Mouse (Mus musculus) left cerebral cortex, postnatal 4 days (tissue): ENCODE results near the gene Rbfox1. TPM values are rescaled to one million over a fixed set of nuclear protein-coding genes. Genes with fewer than 3 reads are reported as not detected.

Experiments
- DNase-seq: peaks from one replicate; pipeline ENCODE4 v3.0.0-alpha.2; 2022
- intact Hi-C: fragments of 180-260 bp; cut with DNase I; formaldehyde crosslinking; loops from one replicate; pipeline ENCODE4 v1.15.1; 2025
- total RNA-seq, 2 experiments: library from RNA; stranded (reverse); gene quantifications; 2 replicates each; pipeline ENCODE4 v1.2.3; 2021

Rbfox1 gene
- total RNA-seq, 2 experiments from 2014 or later: 244 to 249 TPM

DNA sequence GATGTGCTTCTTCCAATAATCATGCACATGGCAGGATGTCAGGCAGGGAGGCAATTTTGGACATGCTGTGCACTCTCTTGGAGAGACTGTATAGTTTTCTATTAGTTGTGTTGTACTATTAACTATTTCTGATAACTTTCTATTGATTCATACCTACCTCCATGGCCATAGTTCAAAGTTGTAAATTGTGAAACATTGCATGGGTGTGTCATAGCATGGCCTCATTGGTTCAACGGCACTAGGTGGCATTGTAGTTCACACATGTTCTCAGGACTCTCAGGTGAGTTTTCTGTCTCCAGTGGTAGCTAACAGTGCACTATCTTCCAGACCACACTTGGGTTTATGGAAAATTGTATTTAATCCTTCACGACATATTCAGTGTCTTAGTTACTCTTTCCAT is 699.5 kb downstream of the Rbfox1 start:
- intact Hi-C loops: no loop called here
- DNase-seq: no peak

DNA sequence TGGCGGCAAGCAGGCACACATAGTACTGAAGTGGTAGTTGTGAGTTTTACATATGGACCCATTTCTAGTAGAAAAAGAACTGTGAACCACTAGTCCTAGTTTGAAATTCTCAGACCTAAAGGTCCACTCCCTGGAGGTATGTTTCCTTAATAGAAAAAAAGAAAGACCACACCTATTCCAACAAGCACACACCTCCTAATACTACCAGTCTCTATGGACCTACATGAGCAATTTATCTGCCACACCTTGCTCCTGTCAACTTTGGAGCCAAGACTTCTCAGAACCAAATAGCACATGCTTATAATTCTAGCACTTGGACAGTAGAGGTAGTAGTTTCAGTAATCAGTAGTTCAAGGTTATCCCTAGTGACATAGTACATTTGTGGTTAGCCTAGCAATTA is 700.0 kb downstream of the Rbfox1 start:
- intact Hi-C loops: no loop called here
- DNase-seq: no peak

DNA sequence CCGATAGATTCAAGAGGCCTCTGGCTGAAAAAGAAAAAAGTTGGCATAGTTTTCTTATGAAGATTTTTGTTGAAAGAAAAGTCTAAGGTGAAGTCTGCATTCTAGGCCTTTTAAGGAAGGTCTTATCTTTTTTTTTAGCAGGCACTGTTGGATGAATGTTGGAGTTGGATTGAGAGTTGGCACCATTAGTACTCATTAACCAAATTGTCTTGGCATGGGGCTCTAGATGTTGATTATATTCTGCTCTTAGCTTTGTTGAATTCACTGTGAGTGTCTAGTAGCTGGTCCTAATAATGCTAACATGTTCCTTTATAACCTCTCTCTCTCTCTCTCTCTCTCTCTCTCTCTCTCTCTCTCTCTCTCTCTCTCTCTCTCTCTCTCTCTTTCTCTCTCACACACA is 731.4 kb downstream of the Rbfox1 start:
- intact Hi-C loops: no loop called here
- DNase-seq: no peak

DNA sequence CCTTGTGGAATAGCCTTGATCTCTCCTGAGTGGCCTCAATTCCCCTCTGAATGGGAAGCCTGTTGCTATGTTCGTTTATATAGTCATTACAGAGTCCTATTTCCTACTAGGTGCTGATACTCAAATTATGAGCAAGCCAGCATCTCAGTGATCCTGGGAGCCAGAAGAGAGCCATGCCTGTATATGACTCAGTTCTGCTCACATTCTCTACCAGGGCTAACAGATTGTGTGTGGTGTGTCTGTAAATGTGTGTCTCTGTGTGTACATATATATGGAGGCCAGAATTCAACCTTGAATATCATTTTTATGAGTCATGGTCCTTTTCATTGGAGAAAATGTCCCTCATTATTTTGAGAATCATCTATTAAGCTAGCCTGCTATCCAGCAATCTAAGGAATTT is 755.2 kb downstream of the Rbfox1 start:
- intact Hi-C loops: no loop called here
- no peak for DNase-seq

DNA sequence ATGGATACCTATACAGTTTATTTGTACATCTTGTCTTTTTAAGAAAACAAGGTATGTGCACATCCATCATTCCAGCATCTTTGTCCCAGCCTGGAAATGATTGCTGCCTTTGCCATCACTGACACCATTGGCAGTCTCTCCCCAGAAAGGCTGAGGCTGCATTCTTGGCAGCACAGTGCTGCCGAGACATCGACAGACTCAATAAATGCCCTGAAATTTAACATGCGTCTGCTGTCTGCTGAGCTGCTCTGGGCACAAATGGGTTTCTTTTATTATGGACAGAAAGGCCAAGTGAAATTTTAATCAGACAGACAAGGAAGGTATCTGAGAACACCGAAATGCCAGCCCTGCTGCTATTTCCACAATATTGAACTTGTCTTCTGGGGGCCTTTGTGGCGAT is 761.8 kb downstream of the Rbfox1 start:
- intact Hi-C loops: no loop called here
- peak; percentile 8 for DNase-seq

DNA sequence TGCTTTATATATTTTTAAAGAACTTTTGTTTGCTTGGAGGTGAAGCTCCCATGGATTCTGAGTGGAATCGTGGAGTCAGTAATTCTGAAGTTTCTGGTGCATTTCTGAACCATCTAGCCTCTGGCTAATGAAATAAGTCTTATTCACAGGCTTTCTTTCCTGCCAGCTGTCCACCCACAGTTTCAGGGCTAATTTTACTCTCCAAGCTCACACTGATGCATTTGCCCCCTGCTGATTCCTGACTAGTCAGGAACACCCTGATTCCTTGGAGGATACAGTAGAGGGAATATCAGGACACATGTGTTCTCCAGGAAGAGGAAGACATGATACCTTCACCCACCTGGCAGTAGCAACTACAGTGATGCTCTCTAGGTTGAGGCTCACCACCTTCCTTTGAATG is 763.6 kb downstream of the Rbfox1 start:
- intact Hi-C loops: no loop called here
- no peak for DNase-seq

DNA sequence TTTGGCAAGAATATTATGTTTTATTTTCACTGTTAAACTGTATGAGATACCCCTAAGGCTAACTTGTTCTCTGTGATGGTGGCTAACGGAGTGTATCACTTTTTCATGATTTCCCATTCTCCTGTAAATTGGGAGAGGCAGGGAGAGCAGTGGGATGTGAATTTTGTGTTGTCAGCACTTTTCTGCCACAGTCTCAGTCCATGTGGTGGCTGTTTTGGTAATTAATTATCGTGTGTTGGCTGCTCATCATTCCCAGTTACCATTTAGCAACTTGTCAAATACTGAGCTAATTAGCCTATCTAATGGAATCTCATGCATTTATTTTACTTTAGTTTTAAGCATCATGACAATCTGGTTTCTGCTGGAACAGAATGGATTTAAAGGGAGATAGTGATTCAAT is 773.4 kb downstream of the Rbfox1 start:
- intact Hi-C loops: no loop called here
- DNase-seq: no peak

DNA sequence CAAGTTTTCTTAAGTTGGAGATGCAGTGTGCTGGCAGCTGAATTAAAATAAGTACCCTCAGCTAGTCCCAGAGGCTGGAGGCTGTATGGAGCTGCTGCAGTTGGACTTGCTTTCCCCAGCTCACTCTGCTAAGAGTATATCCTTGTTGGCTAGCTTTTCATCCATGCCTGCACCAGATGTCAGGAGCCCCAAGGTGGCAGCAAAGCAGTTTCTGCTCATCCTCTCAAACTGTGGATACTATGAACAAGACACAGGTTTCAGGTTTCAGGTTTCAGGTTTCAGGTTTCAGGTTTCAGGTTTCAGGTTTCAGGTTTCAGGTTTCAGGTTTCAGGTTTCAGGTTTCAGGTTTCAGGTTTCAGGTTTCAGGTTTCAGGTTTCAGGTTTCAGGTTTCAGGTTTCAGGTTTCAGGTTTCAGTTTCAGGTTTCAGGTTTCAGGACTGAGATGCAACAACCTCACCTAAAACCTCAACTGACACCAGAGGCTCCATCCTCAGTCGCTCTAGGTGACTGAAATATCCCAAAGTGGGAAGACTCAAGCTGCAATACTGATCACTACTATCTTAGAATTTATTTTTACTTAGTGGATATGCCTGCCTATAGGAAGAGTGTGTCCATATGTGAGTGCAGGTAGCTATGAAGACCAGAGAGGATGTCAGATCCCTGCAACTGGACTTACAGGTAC is 801.1 kb downstream of the Rbfox1 start:
- intact Hi-C loops: no loop called here
- DNase-seq: no peak

DNA sequence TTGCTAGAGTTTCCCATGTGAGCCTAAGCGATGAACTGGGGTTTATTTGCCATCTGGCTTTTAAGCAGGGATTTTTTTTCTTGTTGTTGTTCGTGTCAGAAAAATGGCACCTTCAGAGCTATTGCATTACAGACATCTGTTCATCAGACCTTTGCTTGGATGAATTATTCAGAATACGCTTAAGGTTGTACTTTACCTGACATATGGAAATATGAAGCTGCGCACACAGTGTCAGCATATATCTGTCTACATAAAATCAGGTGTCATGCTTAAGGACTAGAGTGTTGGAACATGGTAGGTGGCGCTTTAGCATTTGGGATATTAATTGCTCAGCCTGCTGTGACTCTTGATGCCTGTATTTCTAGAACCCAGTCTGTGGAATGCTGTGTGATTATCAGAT is 819.7 kb downstream of the Rbfox1 start:
- DNase-seq: no peak
- intact Hi-C loops: no loop called here

DNA sequence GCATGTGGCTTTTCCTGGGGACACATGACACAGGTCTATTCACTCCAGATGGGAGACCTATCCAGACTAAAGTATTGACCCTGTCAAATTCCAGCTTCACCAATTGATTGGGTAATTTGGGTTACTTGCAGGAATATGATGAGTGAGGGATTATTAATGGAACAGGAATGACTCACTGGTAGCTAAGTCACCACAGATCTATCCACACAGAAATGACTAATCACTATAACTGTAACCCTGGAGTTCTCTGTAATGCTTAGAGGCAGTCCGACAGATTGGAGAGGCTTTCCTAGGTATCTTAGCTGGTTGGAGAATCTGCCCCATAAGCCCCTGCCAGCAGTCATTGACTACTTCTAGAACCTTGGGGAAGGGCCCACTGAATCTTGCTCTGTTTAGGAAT is 827.2 kb downstream of the Rbfox1 start:
- DNase-seq: no peak
- intact Hi-C loops: no loop called here

DNA sequence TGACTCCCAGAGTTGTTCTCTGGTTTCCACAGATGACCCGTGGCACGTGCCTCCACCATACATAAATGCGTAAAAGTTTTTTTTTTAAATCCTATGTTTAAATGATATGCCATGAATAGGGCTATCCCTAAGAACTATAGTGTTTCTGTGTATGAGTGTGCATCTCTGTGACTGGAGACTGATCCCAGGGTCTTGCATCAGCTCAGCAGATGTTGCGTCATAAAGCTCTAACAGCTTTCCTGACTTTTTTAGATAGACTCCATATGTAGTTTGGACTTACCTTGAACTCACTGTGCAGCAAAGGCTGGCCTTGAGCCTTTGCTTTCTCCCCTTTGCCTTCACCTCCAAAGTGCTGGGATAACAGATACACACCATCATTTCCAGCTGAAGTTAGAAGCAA is 830.1 kb downstream of the Rbfox1 start:
- intact Hi-C loops: no loop called here
- DNase-seq: no peak

DNA sequence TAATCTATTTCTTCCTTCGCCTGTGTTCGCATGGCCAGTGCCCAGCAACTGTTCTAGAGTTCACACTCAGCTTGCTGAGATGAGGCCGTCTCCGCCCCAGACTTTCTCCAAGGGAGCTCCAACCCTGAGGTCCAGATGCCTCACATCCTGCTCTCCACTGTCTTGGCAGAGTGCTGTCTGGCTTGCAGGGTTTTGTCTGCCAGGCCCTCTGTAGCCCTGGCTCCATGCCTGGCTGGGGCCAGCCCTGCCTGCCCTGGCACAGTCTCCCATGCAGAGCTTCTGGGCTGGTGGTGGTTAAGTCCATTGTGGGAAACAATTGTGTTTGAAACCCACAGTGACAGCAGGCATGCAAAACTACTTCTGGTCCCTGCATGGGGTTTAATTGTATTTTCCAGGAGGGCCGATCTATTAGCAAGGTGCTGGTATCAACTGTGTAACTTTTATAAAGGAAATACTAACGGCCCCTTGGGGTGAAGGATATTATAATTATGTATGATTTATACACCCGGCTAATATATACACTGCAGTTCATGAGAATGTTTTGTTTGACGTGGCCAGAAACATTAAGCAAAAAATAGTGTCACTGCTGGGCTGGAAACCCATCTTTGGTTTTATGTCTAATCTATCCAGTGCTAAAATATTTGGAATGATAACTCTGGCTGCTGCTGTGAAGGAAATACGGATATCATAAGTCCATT is 831.2 kb downstream of the Rbfox1 start:
- intact Hi-C loops: no loop called here
- DNase-seq: peak; percentile 94

DNA sequence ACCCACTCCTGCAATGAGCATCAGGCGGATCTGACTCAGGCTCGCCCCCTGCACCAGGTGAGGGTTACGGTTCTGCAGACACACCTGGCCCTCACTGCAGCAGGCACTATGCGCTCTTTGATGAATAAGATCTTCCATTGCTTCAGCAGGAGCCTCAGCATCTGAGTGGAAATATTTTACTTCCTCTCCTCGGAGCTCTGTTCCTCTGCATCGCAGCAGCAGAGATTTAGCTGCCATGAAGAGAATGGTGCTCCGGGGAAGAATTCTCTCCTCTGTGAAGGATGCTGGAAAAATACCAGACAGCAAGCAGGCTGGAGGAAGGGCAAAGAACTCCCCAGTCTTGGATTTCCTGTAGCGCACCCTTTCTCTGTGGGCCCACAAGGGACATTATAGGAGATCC is 833.9 kb downstream of the Rbfox1 start:
- DNase-seq: no peak
- intact Hi-C loops: no loop called here

DNA sequence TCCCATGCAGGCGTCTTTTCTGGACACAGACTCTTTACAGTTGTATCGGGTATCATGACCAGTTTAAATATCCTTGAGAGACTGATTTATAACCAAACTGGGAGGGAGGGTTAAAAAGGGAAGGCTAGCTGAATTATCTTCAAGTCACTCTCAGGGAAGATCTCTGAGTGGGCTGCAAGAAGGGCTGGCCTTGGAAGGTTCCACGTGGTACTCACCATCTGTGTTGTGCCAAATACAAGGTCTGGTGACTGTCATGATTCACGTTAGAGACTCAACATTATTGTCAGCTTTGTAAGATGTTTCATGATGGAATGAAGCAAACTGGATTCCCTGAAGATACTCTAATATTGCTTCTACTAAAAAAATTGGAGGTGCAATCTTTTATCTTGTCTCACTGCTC is 847.5 kb downstream of the Rbfox1 start:
- no peak for DNase-seq
- intact Hi-C loops: no loop called here

DNA sequence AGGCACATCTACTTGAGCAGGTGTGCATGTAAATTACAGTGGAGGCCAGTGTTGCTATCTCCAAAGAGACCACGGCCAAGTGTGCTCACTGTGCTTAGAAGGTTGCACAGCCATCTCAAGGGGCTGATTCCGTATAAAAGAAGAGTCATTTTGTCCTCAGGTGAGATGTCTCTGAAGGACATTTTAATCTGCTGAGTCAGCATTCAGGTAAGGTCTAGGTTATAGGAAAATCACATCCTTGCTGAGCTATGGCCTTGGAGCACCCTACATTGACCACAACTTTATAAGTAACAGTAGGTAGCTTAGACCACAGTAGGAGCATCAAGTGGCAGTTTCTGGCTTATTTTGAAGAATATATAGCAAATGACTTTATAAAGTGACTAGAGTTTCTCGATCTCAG is 848.3 kb downstream of the Rbfox1 start:
- DNase-seq: no peak
- intact Hi-C loops: no loop called here

DNA sequence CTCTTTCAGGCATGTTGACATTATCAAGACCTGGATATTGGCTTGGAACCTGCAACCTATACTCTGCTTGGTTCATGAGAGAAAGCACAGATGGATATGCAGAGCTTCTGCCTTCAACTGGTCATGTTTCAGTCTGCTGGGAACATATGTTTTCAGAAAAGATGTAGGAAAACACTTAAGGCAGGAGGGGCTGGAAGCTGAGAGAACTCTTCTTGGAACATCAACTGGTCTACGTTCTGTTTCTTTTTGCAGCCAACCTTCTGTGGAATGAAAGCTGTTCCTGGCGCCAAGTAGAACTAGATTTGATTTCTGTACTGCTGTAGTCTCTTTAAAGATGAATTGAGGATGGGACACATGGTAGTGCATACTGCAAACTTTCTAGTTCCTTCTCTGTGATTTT is 851.4 kb downstream of the Rbfox1 start:
- DNase-seq: no peak
- intact Hi-C loops: no loop called here

DNA sequence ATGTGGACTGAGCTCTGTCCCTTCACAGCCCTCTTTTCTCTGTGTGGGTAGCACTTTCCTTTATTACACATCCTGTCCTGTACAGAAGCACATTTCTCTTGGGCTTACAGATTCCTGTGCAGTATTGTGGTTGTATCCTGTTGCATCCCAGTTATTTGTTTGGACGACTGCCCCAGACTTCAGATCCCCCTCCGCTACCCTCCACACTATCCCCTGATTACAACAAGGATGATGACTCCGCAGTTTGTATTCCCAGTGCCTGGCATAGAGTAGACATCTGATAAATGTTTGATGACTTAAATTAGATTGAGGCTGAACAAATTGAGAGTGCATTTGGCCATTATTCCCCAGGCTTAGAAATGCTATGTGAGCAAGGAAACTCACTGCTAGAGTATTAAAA is 851.8 kb downstream of the Rbfox1 start:
- no peak for DNase-seq
- intact Hi-C loops: no loop called here

DNA sequence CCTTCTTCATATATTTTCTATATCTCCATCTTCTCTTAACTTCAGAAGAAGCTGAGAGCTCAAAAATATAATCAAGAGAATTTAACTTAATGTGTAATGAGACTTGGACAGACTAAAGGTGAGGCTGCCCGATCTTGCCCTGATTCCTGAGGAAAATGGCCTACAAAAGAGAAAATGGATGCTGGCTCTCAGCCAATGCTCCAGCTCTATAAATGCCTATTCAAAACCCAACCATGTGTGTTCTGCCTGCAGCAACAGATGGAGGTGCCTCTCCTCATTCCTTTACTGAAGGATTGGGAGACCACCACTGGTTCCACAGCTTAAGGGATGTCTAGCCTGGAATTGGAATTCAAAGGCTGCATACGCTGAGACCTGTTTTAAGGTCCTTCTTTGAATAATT is 861.0 kb downstream of the Rbfox1 start:
- intact Hi-C loops: no loop called here
- peak; percentile 30 for DNase-seq

DNA sequence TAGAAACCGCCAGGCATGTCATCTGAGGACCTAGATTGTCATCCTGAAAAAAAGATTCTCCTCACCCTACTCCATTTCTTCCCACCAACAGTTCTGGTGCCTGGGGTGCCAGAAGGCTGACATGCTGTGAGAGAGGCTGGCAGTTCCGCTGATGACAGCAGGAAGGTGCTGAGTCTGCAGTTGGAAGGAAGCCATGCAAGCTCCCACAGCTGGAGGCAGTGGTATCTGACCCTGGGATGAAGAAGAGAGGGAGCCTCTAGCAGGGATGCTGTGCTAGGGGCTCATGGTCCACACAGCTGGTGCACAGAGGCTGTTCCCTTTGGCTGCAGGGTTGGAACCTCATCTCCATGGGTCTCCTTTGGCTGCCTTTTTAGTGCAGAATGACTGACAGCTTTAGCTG is 865.3 kb downstream of the Rbfox1 start:
- peak; percentile 18 for DNase-seq
- intact Hi-C loops: no loop called here

DNA sequence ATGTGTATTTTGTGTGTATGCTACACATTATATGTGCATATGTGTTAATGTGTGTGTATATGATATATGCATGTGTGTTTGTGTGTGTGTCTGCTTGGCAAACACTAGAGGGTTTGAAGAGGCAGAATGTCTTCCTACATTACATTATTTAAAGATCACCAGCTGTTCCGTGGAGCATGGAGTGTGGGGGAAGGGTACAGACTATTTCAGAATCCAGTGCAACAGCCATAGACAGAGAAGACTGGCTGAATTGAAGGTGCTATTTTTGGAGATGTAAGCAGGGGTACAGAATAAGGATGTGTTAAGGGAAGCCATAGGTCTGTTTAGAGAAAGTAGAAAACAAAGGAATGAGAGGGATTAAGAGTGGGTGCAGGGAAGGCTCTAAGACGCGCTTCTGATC is 869.7 kb downstream of the Rbfox1 start:
- no peak for DNase-seq
- intact Hi-C loops: no loop called here

DNA sequence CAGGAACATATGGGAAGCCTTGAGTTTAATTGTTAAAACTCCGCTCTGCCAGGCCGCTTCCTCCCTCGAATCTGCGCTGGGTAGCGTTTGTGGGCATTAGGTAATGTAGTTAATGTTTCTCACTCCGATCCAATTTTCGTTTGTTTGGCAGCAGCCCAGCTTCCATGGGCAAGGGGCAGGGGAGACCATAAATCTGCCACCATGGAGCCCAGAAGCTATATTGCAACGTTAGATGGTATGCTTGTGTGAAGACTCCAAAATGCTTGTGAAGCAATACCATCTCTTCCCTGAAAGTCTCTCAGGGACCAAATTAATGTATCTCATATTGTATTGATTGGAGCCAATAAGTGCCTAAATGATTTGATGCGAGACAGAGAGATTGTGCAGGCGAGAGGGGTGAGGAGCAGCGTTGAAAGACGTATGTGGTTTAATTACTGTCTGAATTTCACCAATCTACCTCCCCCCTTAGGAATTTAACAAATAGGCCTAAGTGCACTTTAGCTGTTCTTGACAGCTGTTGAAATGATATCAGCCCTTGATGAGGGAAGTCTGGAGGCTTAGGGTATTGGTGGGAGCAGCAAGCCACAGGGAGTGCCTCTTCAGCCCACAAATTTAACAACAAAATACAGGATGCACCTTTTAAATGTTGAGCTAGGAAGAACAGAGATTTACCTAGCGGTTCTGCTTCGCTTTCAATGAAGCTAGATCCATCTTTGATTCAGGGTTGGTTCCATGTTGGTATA is 884.5 kb downstream of the Rbfox1 start:
- peak; percentile 3 for DNase-seq
- intact Hi-C loops: no loop called here

DNA sequence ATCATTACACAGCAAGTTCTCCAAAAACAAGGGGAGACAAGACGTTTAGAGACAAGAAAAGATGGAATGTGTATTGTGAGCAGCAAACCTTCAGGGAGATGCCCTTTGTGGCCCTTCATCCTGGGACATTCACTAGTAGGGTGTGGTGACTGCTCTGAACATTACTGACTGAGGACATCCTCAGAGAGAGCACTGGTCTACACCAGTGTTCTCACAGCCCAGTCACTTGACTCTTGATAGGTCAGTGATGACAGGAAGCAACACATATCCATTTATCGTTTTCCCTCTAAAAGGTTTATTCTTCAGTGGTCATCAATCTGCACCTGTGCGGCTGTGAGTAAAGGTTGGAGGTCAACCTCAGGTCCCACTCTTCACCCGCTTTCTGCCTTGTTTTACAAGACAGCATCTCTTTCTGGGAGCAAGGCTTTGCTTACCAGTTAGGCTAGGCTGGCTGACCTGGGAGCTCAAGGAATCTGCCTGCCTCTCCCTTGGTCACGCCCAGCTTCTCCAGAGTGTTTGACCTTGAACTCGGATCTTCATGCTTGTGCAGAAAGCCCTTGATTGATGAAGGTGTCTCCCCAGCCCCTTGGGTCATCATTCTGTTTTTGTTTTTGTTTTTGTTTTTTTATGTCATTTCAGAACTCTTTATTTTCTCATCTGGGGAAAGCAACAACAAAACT is 892.5 kb downstream of the Rbfox1 start:
- no peak for DNase-seq
- intact Hi-C loops: no loop called here
